Mouse (Mus musculus): Measurements from ENCODE around the gene Fry. TPM values are rescaled to one million over a fixed set of nuclear protein-coding genes. Genes with fewer than 3 reads are reported as not detected.

The Fry gene
- polyA plus RNA-seq, 1 experiment from 2014 or later = 35.4 TPM

DNA sequence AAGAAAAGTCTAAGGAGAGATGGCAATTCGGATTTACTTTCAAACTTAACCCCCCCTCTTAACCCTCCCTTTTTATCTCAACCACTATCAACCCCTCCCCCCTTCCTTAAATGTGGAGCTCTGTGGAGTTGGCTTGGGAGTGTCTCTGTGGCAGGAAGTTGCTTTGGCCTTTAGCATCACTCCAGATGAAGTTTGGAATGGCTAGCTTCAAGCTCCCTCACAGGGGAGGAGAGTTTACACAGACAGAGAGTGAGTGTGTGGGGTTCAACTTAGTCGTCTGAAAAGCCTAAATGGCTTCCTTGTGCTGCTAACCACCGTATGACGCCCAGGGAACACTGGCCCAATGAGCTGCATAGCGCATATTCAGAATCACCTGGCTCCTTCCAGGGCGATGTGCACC lies 145.2 kb downstream of the Fry start:
- Histone ChIP-seq H3K36me3 (0 out of 2 replicates have a peak, but pooled peaks cover 1% of the 10 kb centered on the region), H3K4me2 (replicated peaks) (no peak overlapping the region), H3K27me3 (no peaks in the 10 kb centered on the region), H3K4me1 (replicated peaks) (peaks cover 41% of the 10 kb centered on the region), H3K9ac (replicated peaks) (no peak overlapping the region), H3K9me3 (peaks cover 6% of the 10 kb centered on the region), H3K4me3 (replicated peaks) (no peak overlapping the region), H3K27ac (no peak overlapping the region)
- 82% methylated on average over 6 of the region's 6 CpGs for WGBS
- no peak for ATAC-seq

DNA sequence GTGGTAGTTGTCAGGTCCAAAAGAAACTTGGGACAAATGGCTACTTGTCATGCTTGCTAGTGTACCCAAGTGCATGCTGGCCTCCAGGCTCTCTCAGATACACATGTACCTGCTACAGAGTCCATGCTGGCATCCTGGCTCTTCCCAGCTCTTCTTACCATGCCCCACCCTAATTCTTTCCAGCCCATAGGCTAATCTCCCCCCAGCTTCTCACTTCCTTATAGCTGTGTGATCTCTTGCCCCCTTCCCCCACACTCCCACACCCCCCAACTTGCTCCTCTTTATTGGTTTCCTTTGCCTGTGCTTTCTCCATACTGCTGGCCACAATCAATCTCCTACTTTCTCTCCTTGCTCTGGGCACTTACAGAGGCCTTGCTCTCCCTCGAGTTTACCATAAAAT lies 146.6 kb downstream of the Fry start:
- H3K27ac ChIP-seq = no peak overlapping the region
- no peak overlapping the region for H3K9ac ChIP-seq (replicated peaks)
- peaks cover 7% of the 10 kb centered on the region for H3K9me3 ChIP-seq
- peaks cover 30% of the 10 kb centered on the region for H3K4me1 ChIP-seq (replicated peaks)
- H3K36me3 ChIP-seq = 0 out of 2 replicates have a peak, but pooled peaks cover 3% of the 10 kb centered on the region
- ATAC-seq = no peak
- no peak overlapping the region for H3K4me3 ChIP-seq (replicated peaks)
- no peaks in the 10 kb centered on the region for H3K27me3 ChIP-seq
- WGBS = 63% methylated on average over 1 of the region's 1 CpGs
- H3K4me2 ChIP-seq (replicated peaks) = no peak overlapping the region

DNA sequence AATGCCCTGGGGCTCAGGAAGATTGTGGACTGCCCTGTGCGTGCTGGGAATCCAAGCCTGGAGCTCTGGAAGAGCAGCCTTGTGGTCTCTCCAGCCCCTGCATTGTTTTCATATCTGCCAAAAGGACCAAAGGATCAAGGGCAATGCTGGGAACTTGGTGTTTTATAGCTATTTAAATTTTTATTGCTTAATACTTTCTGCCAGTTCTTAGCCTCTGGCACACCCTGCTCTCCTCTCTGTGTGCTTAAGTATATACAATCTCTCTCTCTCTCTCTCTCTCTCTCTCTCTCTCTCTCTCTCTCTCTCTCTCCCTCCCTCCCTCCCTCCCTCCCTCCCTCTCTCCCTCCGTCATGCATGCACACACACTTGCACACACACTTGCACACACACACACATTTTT lies 147.5 kb downstream of the Fry start:
- Histone ChIP-seq H3K4me1 (replicated peaks) (peaks cover 30% of the 10 kb centered on the region), H3K9ac (replicated peaks) (no peak overlapping the region), H3K27ac (no peak overlapping the region), H3K4me3 (replicated peaks) (no peak overlapping the region), H3K4me2 (replicated peaks) (no peak overlapping the region), H3K9me3 (peaks cover 7% of the 10 kb centered on the region), H3K36me3 (0 out of 2 replicates have a peak, but pooled peaks cover 3% of the 10 kb centered on the region), H3K27me3 (no peaks in the 10 kb centered on the region)
- ATAC-seq = no peak
- 73% methylated on average over 2 of the region's 2 CpGs for WGBS

DNA sequence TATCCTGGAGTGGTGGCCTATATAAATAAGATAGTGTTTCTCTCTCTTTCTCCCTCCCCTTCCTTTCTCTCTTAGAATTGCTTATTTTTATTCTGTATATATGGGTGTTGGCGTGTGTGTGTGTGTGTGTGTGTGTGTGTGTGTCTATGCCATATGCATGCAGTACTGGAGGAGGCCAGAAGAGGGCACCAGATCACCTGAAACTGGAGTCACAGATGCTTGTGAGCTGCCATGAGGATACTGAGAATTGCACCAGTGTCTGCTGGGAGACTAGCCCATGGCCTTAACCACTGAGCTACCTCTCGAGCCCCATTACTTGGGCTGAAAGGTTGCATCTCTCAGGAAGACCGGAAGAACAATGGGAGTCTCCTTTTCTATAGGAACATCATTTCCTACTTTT lies 149.8 kb downstream of the Fry start:
- no peak for ATAC-seq
- Histone ChIP-seq H3K4me1 (replicated peaks) (peaks cover 15% of the 10 kb centered on the region), H3K9ac (replicated peaks) (no peak overlapping the region), H3K4me2 (replicated peaks) (no peak overlapping the region), H3K27ac (no peak overlapping the region), H3K9me3 (peaks cover 7% of the 10 kb centered on the region), H3K4me3 (replicated peaks) (no peak overlapping the region), H3K27me3 (no peaks in the 10 kb centered on the region), H3K36me3 (0 out of 2 replicates have a peak, but pooled peaks cover 3% of the 10 kb centered on the region)
- 97% methylated on average over 3 of the region's 3 CpGs for WGBS

DNA sequence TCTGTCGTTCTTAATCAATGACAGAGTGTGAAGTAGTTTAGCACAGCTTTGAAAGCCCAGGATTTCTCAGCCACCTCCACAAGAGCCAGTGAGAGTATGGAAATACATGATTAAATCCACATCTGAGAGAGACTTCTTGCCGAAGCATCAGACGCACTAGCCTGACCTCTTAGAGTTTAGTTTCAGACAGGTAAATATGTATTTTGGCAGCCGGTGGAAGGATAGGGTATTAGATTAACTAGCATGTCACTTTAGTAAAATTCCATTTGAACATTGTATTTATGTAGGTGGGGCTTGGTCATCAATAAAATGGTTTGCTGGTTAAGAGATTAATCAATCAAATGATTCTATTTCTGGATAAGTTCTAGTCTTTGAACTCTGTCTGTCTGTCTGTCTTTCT lies 152.0 kb downstream of the Fry start:
- Histone ChIP-seq H3K4me2 (replicated peaks) (no peak overlapping the region), H3K9ac (replicated peaks) (no peak overlapping the region), H3K27ac (no peak overlapping the region), H3K9me3 (peaks cover 7% of the 10 kb centered on the region), H3K36me3 (0 out of 2 replicates have a peak, but pooled peaks cover 3% of the 10 kb centered on the region), H3K4me1 (replicated peaks) (0 out of 2 replicates have a peak, but pooled peaks cover 3% of the 10 kb centered on the region), H3K27me3 (no peaks in the 10 kb centered on the region), H3K4me3 (replicated peaks) (no peak overlapping the region)
- no peak for ATAC-seq
- 86% methylated on average over 4 of the region's 4 CpGs for WGBS

DNA sequence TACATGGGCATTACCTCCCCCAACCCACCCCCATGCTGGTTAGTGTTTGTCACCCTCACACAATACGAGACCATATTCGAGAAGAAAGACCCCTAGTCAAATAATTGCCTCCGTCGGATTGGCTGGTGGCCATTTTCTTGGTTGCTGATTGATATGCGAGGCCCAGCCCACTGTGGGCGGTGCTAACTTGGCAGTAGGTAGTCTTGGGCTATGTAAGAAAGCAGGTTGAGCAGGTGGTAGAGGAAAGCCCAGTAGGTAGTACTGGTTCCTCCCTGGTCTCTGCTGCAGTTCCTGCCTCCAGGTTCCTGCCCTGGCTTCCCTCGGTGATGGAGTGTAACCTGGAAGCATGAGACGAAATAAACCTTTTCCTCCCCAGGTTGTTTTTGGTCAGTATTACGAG lies 153.7 kb downstream of the Fry start:
- Histone ChIP-seq H3K4me1 (replicated peaks) (no peaks in the 10 kb centered on the region), H3K9ac (replicated peaks) (no peak overlapping the region), H3K27me3 (no peaks in the 10 kb centered on the region), H3K4me2 (replicated peaks) (no peak overlapping the region), H3K4me3 (replicated peaks) (no peak overlapping the region), H3K9me3 (peaks cover 7% of the 10 kb centered on the region), H3K27ac (no peak overlapping the region), H3K36me3 (0 out of 2 replicates have a peak, but pooled peaks cover 3% of the 10 kb centered on the region)
- no peak for ATAC-seq
- 95% methylated on average over 9 of the region's 9 CpGs for WGBS

DNA sequence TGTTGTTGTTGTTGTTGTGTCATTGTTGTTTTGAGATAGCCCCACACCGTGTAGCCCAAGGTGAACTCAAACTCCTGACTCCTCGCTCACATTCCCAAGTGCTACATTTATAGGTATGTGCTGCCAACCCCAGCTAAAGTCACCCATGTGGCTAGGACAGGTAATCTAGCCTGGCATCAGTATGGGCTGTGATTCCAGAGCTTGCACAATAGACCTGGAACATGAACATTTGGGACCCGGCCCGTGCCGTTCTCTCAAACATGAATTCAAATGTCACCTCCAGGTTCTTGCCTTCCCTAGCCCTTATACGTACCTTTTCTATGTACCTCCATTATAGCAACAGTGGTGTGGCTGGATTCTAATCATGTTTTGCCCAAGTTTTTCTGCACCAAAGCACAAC lies 156.9 kb downstream of the Fry start:
- Histone ChIP-seq H3K9ac (replicated peaks) (no peak overlapping the region), H3K36me3 (no peaks in the 10 kb centered on the region), H3K4me3 (replicated peaks) (no peak overlapping the region), H3K9me3 (no peaks in the 10 kb centered on the region), H3K27ac (no peak overlapping the region), H3K4me1 (replicated peaks) (no peaks in the 10 kb centered on the region), H3K27me3 (no peaks in the 10 kb centered on the region), H3K4me2 (replicated peaks) (no peak overlapping the region)
- 96% methylated on average over 6 of the region's 6 CpGs for WGBS
- no peak for ATAC-seq

DNA sequence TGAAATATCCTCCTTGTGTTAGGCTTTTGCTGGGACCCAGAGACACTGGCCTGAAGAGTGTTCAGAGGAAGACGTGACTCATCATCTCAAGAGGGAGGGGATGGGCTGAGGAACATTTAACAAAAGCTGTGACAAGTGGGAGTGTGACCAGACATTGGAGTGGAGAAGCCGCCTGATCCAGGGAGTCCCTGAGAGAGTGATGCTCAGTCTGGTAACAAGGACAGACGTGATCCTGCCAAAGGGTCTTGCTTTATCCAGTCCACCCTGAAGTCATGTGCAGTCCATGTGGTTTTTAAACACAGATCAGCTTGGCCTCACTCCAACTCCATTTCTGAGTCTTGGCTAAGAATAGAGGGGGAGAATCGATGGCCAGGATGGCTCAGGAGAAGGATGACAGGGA lies 158.2 kb downstream of the Fry start:
- Histone ChIP-seq H3K27me3 (no peaks in the 10 kb centered on the region), H3K27ac (no peak overlapping the region), H3K4me2 (replicated peaks) (no peak overlapping the region), H3K4me1 (replicated peaks) (no peaks in the 10 kb centered on the region), H3K9ac (replicated peaks) (no peak overlapping the region), H3K4me3 (replicated peaks) (no peak overlapping the region), H3K36me3 (no peaks in the 10 kb centered on the region), H3K9me3 (no peaks in the 10 kb centered on the region)
- WGBS = 87% methylated on average over 4 of the region's 4 CpGs
- ATAC-seq = no peak

DNA sequence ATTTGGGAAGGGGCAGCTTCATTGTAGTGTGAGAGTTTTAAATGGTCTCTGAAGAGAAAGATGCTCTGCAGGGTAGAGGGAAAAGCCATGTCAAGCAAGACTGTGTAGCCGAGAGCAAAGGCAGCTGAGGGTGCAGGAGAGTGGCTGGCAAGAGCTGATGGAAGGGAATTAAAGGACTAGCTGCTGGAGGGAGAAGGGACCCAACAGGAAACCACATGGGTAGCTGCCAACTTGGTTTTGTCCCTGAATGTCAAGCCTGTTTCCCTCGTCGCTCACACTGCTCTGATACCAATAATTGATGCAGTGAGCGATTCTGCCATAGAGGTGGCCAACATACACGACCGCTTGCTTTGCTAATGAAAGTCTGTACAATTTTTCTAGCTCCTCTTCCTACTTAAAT lies 160.9 kb downstream of the Fry start:
- ATAC-seq = no peak
- no peak overlapping the region for H3K9ac ChIP-seq (replicated peaks)
- 88% methylated on average over 6 of the region's 6 CpGs for WGBS
- H3K27ac ChIP-seq = no peak overlapping the region
- no peaks in the 10 kb centered on the region for H3K9me3 ChIP-seq
- no peak overlapping the region for H3K4me2 ChIP-seq (replicated peaks)
- no peaks in the 10 kb centered on the region for H3K36me3 ChIP-seq
- no peaks in the 10 kb centered on the region for H3K4me1 ChIP-seq (replicated peaks)
- H3K4me3 ChIP-seq (replicated peaks) = no peak overlapping the region
- H3K27me3 ChIP-seq = no peaks in the 10 kb centered on the region

DNA sequence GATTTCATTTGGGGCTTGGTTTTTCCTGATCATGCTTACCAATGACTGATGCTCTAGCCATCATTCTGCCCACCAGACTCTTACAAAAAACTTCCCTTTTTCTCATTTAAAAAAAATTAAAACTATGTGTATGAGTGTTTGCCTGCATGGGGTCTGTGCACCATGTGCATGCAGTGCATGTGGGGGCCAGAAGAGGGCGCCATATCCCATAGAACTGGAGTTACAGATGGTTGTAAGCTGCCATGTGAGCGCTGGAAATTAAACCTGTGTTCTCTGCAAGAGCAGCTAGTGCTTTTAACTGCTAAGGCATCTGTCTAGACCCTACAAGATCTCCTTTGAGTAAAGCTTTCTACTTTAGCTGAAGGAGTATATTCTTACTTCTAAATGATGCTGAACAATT lies 162.6 kb downstream of the Fry start:
- H3K27ac ChIP-seq = no peak overlapping the region
- H3K9me3 ChIP-seq = no peaks in the 10 kb centered on the region
- no peaks in the 10 kb centered on the region for H3K36me3 ChIP-seq
- ATAC-seq = no peak
- no peaks in the 10 kb centered on the region for H3K4me1 ChIP-seq (replicated peaks)
- no peak overlapping the region for H3K4me3 ChIP-seq (replicated peaks)
- WGBS = 73% methylated on average over 2 of the region's 2 CpGs
- no peak overlapping the region for H3K4me2 ChIP-seq (replicated peaks)
- H3K27me3 ChIP-seq = no peaks in the 10 kb centered on the region
- H3K9ac ChIP-seq (replicated peaks) = no peak overlapping the region

DNA sequence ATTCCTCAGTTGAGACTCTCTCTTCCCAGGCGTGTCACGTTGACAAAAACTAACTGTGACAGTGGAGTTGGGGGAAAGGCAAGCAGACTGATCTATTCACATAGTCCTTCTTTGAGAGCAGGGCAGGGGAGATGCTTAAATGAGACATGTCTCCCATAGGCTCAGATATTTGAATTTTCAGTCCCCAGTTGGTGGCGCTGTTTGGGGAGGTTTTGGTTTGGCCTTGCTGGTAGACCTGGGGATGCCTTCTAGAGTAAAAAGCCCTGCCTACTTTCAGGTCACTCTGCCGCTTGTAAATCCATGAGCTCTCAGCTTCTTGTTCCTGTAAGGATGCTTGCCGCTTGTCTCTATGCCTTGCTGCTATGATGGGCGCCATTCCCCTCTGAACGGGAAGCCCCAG lies 163.6 kb downstream of the Fry start:
- no peak for ATAC-seq
- Histone ChIP-seq H3K27ac (no peak overlapping the region), H3K4me2 (replicated peaks) (no peak overlapping the region)

DNA sequence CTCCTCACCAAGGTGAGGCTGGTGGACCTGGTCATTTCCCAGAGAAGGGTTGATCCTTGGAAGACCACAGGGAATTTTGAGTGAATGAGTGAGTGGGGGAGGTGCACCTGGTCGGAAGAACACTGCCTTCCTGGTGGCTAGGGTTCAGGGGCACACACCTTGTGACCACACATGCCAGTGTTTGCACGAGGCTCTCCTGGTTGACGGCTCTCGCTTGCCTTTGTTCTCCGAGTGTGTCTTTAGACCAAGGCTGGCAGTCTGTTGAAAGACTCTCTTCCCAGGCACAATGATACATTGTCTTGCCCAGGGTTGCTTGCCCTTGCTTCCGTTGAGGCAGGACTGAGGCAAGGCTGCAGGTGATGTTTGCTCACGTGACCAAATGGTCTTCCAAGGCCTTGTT lies 169.5 kb downstream of the Fry start:
- H3K4me3 ChIP-seq (replicated peaks) = no peak overlapping the region
- no peak overlapping the region for H3K4me2 ChIP-seq (replicated peaks)
- 78% methylated on average over 7 of the region's 7 CpGs for WGBS
- H3K4me1 ChIP-seq (replicated peaks) = peaks cover 3% of the 10 kb centered on the region; the same call in 1 of the 2 replicates
- no peak overlapping the region for H3K9ac ChIP-seq (replicated peaks)
- no peak for ATAC-seq
- H3K36me3 ChIP-seq = no peaks in the 10 kb centered on the region
- no peaks in the 10 kb centered on the region for H3K9me3 ChIP-seq
- no peak overlapping the region for H3K27ac ChIP-seq
- H3K27me3 ChIP-seq = no peaks in the 10 kb centered on the region

More for the DNA sequence above, 163.6 kb downstream of the Fry start:
- Histone ChIP-seq H3K36me3 (no peaks in the 10 kb centered on the region), H3K4me1 (replicated peaks) (no peaks in the 10 kb centered on the region), H3K9me3 (no peaks in the 10 kb centered on the region), H3K27me3 (no peaks in the 10 kb centered on the region), H3K9ac (replicated peaks) (no peak overlapping the region), H3K4me3 (replicated peaks) (no peak overlapping the region)
- WGBS = 85% methylated on average over 7 of the region's 7 CpGs

DNA sequence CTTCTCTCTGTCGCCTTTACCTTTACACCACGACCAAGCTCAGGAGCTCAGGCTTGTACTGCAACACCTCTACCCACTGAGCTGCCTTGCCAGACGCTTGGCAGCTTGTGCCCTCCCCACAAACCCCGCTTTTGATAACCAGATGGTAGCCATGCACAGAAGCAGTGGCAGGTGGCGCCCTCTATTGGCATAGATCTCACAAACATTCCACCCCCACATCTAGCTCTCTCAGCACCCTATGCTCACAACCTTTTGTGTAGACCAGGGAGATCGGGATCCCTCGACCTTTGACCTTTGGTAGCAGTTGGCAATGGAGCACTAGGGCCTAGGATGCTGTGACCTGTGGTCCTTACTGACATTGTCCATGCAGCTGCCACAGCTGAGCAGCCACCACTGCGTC lies 171.2 kb downstream of the Fry start:
- H3K9me3 ChIP-seq = no peaks in the 10 kb centered on the region
- WGBS = 71% methylated on average over 8 of the region's 8 CpGs
- H3K9ac ChIP-seq (replicated peaks) = no peak overlapping the region
- no peak overlapping the region for H3K27ac ChIP-seq
- no peak overlapping the region for H3K4me2 ChIP-seq (replicated peaks)
- H3K27me3 ChIP-seq = no peaks in the 10 kb centered on the region
- no peak overlapping the region for H3K4me3 ChIP-seq (replicated peaks)
- H3K4me1 ChIP-seq (replicated peaks) = peaks cover 8% of the 10 kb centered on the region; the same call in 1 of the 2 replicates
- no peaks in the 10 kb centered on the region for H3K36me3 ChIP-seq
- no peak for ATAC-seq
